Mouse (Mus musculus): ENCODE data around the gene Tlcd1. TPM values are rescaled to one million over a fixed set of nuclear protein-coding genes. Genes with fewer than 3 reads are reported as not detected.
"Not testable (repeated sequence)": the region's sequence is repeated elsewhere in the genome, so short reads cannot be mapped to it uniquely, and the experiment has no call there.

Gene Tlcd1
- polyA plus RNA-seq, 1 experiment from 2014 or later, result 11.1 TPM

DNA sequence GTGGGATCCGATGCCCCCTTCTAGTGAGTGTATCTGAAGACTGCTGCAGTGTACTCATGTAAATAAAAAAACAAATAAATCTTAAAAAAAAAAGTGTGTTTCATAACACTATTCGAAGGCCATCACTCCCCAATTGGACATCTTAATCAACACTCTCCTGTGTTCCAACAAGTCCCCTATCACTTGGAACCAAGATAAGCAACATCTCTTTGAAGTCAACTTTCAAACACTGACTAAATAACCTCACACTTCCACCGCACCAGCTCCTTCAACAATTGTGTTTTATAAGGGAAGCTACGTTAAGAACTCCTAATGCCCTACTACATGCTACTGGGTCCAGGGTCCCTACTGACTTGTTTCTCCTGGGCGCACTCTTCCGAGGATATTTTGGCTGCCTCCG is 5.9 kb downstream of the Tlcd1 start:
- H3K4me3 ChIP-seq, result peak overlapping the region; percentile 85
- DNase-seq (ENCODE audit: low spot score), result no peak
- peak overlapping the region; percentile 96 for H3K27ac ChIP-seq (replicated peaks)
- H3K9me3 ChIP-seq (replicated peaks), result no peaks in the 10 kb centered on the region
- H3K36me3 ChIP-seq, result peaks cover 37% of the 10 kb centered on the region
- no peaks in the 10 kb centered on the region for H3K27me3 ChIP-seq (ENCODE audit: low read depth, poor library complexity, severe bottlenecking)
- H3K4me1 ChIP-seq, result peaks cover 56% of the 10 kb centered on the region
- 9% methylated on average over 7 of the region's 7 CpGs for WGBS

DNA sequence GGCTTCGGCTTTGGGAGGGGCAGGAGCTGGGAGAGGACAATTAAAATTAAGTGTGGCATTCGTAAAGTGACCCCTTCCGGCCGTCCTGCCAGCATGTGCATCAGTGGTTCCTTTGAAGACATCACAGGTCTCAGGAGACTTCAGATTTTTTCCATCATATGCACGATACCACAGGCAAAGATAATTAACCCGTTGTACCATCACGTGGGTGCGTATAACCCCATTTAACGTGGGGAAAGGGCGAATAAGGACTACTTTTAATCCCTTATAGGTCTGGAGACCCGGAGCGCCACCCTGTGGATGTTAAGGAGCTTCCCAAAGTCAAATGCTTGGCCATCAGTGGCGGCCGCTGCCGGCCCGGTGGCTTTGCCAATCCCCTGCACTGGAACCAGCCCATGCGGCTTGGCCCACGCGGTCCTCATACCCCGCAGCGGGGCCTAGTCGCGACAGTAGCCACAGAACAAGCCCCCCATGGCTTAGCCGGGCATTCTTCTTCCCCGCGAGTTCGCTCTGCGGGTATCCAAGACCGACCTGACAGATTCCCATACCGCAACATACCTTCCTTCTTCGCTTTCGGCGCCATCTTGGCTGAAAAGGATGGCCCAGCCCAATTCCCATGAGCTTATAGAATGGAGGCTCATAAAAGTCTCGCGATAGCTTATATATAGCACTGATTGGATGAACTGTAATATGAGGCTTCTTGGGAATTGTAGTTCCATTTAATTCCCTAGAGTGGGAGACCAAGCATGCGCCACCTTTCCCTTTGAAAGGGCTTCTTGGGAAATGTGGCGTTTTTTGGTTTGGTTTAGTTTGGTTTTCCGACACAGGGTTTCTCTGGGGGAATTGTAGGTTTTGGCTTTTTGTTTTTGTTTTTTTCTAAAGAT is 6.7 kb downstream of the Tlcd1 start, which contains the start of gene Rpl23a:
Gene Rpl23a, minus strand, starts transcription at position 624 of the 884 bp plus-strand sequence.
- Histone ChIP-seq H3K4me3 (peak within 1 kb of the TSS; percentile 85), H3K27ac (replicated peaks) (peak within 1 kb of the TSS; percentile 96), H3K27me3 (ENCODE audit: low read depth, poor library complexity, severe bottlenecking) (no peaks in the 10 kb centered on the region), H3K36me3 (peaks cover 37% of the 10 kb centered on the region), H3K9me3 (replicated peaks) (no peaks in the 10 kb centered on the region), H3K4me1 (peaks cover 56% of the 10 kb centered on the region)
- DNase-seq (ENCODE audit: low spot score), result peak; percentile 90
- under 1% methylated on average over 38 of the region's 38 CpGs for WGBS

DNA sequence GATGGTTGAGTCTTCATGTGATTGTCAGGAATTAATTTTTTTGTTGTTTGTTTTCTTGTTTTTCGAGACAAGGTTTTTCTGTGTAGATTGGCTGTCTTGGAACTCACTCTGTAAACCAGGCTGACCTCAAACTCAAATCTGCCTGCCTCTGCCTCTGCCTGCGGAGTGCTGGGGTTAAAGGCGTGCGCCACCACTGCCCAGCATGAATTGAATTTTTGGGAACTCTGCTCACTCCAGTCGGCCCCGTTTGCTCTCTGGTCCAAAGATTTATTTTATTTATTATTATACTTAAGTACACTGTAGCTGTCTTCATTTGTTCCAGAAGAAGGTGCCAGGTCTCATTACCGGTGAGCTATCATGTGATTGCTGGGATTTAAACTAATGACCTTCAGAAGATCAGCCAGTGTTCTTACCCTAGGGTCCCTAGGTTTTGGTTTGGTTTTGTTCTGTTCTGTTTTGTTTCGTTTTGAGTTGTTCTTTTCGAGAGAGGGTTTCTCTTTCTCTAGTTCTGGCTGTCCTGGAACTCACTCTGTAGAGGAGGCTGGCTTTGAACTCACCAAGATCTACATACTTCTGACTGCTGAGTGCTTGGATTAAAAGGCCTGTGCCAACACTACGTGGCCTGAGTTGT is 7.5 kb downstream of the Tlcd1 start:
- no peaks in the 10 kb centered on the region for H3K9me3 ChIP-seq (replicated peaks)
- no peak for DNase-seq (ENCODE audit: low spot score)
- H3K4me1 ChIP-seq, result peaks cover 56% of the 10 kb centered on the region
- 58% methylated on average over 10 of the region's 10 CpGs for WGBS
- peaks cover 36% of the 10 kb centered on the region for H3K36me3 ChIP-seq
- peak overlapping the region; percentile 96 for H3K27ac ChIP-seq (replicated peaks)
- no peaks in the 10 kb centered on the region for H3K27me3 ChIP-seq (ENCODE audit: low read depth, poor library complexity, severe bottlenecking)
- H3K4me3 ChIP-seq, result peak overlapping the region; percentile 85

DNA sequence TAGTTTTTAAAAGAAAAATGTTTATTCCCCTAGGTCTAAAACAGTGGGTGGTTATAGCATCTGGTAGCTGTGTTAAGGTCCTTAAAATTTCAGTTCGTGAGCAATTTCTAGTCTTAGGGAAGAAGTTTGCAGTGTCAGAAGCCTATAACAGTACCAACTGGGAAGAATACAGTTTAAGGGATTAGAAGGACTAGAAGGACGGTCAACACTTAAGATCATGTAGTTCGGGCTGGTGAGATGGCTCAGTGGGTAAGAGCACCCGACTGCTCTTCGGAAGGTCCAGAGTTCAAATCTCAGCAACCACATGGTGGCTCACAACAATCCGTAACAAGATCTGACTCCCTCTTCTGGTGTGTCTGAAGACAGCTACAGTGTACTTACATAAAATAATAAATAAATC is 8.2 kb downstream of the Tlcd1 start:
- peaks cover 56% of the 10 kb centered on the region for H3K4me1 ChIP-seq
- 94% methylated on average over 6 of the region's 6 CpGs for WGBS
- peaks cover 29% of the 10 kb centered on the region for H3K36me3 ChIP-seq
- H3K9me3 ChIP-seq (replicated peaks); H3K27ac ChIP-seq (replicated peaks); DNase-seq (ENCODE audit: low spot score); H3K27me3 ChIP-seq (ENCODE audit: low read depth, poor library complexity, severe bottlenecking); H3K4me3 ChIP-seq: not testable (repeated sequence)

DNA sequence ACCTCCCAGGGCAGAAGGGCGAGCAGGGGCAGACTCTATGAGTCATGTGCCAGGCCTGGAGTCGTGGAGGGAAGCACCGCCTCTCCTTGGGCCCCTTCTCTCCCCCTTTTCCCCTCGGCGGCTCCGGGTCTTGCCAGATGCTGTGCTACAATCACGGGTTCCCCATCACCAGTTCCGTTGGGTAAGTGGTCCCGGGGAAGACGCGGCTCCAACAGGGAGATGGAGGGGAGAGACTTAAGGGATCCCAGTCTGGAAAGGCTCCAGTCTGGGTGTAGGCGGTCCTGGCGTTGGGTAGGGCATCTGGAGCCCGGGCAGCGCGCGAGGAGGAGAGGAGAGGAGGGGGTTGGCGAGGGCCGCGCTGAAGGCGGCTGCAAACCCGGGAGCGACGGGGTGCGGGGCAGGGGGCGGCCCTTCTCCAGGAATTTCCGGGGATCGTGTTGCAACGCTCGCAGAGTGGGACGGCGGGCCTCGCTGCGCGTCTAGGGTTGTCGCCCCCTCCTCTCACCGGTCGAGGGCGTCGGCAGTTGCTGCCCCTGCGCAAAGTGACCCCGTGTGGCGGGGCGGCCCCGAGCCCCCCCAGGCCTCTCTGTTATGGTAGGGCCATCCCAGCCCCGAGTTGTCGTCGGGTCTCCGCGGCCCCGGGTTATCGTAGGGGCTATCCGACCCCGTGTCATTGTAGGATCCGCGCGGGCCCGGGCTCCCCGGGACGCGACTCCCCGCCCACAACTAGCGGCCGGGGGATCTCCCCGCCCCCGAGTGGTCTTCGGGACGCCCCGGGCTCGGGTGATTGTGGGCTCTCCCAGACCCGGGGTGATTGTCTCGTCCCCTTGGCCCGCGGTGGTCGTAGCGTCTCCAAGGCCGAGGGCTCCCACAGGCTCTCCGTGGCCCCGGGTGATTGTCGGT is 12.1 kb downstream of the Tlcd1 start, which contains the start of gene Rab34:
Gene Rab34, plus strand, starts transcription at position 100 of the 903 bp plus-strand sequence.
- peak; percentile 90 for DNase-seq (ENCODE audit: low spot score)

DNA sequence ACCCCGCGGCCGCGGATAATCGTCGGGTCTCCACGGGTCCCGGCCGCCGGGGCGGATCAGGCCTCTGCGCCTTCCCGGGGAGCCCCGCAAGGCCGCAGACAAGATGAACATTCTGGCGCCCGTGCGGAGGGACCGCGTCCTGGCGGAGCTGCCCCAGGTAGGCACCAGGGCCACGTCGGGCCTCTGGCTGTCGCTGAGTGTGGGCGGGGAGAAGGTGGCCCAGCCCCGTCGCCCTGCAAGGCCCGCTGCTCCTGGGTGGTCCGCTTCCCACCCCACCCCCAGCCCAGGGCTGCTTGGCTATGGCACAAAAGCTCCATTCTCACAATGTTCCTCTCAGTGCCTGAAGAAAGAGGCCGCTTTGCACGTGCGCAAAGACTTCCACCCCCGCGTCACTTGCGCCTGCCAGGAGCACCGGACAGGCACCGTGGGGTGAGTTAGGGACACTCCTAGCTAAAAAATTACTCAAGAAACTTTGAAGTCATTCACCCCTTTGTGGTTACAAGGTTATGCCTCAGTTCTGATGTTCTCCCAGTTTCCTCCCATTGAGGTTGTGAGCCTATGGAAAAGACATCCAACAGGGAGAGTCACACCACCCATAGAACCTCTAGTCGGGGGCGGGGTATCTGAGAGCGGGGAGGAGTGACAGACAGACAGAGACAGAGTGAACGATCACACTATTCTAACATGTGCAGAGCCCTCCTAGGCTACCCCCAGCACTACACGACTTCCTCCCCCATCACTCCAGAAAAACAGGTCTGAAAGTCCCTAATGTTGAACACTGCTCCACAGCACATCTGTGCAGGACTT is 12.9 kb downstream of the Tlcd1 start:
- WGBS, result under 1% methylated on average over 42 of the region's 42 CpGs
- no peaks in the 10 kb centered on the region; the same call in 1 of the 2 replicates for H3K27me3 ChIP-seq (ENCODE audit: low read depth, poor library complexity, severe bottlenecking)
- peak overlapping the region; percentile 82 for H3K4me3 ChIP-seq
- H3K9me3 ChIP-seq (replicated peaks), result no peaks in the 10 kb centered on the region
- peak overlapping the region; percentile 99 for H3K27ac ChIP-seq (replicated peaks)
- peak; percentile 94 for DNase-seq (ENCODE audit: low spot score)
- H3K4me1 ChIP-seq, result peaks cover 34% of the 10 kb centered on the region
- H3K36me3 ChIP-seq, result peaks cover 38% of the 10 kb centered on the region

More for the DNA sequence above, 12.1 kb downstream of the Tlcd1 start, which contains the start of gene Rab34:
- no peaks in the 10 kb centered on the region for H3K9me3 ChIP-seq (replicated peaks)
- peak within 1 kb of the TSS; percentile 82 for H3K4me3 ChIP-seq
- H3K4me1 ChIP-seq, result peaks cover 36% of the 10 kb centered on the region
- H3K27me3 ChIP-seq (ENCODE audit: low read depth, poor library complexity, severe bottlenecking), result no peaks in the 10 kb centered on the region; the same call in 1 of the 2 replicates
- WGBS, result under 1% methylated on average over 80 of the region's 80 CpGs
- H3K27ac ChIP-seq (replicated peaks), result peak within 1 kb of the TSS; percentile 99
- H3K36me3 ChIP-seq, result peaks cover 32% of the 10 kb centered on the region

DNA sequence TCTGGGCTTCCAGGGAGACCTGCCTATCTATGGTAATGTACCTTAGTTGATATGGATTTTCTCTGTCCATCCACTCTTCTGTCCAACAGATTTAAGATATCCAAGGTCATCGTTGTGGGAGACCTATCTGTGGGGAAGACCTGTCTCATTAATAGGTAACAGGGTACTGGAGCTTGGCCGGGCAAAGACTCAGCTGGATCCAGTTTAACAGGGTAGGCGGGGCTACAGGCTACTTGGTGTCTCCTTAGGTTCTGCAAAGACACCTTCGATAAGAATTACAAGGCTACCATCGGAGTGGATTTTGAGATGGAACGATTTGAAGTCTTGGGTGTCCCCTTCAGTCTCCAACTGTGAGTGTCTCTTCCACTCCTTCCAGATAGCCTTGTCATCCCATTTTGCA is 13.5 kb downstream of the Tlcd1 start:
- no peak for DNase-seq (ENCODE audit: low spot score)
- WGBS, result 74% methylated on average over 6 of the region's 6 CpGs

DNA sequence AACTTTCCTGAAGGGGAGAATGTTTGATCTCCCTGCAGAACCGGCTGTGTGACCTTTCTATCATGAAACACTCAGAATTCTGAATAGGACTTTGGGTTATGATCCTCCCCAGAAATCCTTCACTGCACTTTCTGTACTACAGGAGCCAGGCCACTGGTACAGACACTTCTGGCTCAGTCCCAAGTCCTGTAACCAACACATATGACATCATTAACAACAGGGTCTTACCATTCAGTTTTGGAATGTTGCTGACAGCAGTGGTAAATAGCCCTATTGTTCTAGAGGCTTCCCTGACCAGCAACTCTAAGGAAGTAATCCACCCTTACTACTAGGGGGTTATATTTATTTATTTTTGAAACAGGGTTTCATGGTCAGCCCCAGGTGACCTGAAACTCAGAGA is 16.6 kb downstream of the Tlcd1 start, which contains the start of gene Proca1:
Gene Proca1, plus strand, starts transcription at position 280 of the 400 bp plus-strand sequence.
- peak within 1 kb of the TSS; percentile 55 for H3K4me3 ChIP-seq
- 97% methylated on average over 1 of the region's 1 CpGs for WGBS
- DNase-seq (ENCODE audit: low spot score), result no peak
- H3K27me3 ChIP-seq (ENCODE audit: low read depth, poor library complexity, severe bottlenecking), result no peaks in the 10 kb centered on the region; the same call in 1 of the 2 replicates
- H3K4me1 ChIP-seq, result peaks cover 42% of the 10 kb centered on the region
- H3K9me3 ChIP-seq (replicated peaks), result no peaks in the 10 kb centered on the region
- no peak within 1 kb of the TSS for H3K27ac ChIP-seq (replicated peaks)
- peaks cover 38% of the 10 kb centered on the region for H3K36me3 ChIP-seq

More for the DNA sequence above, 13.5 kb downstream of the Tlcd1 start:
- H3K27ac ChIP-seq (replicated peaks), result peak overlapping the region; percentile 99
- peaks cover 38% of the 10 kb centered on the region for H3K36me3 ChIP-seq
- H3K9me3 ChIP-seq (replicated peaks), result no peaks in the 10 kb centered on the region
- H3K27me3 ChIP-seq (ENCODE audit: low read depth, poor library complexity, severe bottlenecking), result no peaks in the 10 kb centered on the region; the same call in 1 of the 2 replicates
- H3K4me3 ChIP-seq, result peak overlapping the region; percentile 82
- peaks cover 40% of the 10 kb centered on the region for H3K4me1 ChIP-seq

DNA sequence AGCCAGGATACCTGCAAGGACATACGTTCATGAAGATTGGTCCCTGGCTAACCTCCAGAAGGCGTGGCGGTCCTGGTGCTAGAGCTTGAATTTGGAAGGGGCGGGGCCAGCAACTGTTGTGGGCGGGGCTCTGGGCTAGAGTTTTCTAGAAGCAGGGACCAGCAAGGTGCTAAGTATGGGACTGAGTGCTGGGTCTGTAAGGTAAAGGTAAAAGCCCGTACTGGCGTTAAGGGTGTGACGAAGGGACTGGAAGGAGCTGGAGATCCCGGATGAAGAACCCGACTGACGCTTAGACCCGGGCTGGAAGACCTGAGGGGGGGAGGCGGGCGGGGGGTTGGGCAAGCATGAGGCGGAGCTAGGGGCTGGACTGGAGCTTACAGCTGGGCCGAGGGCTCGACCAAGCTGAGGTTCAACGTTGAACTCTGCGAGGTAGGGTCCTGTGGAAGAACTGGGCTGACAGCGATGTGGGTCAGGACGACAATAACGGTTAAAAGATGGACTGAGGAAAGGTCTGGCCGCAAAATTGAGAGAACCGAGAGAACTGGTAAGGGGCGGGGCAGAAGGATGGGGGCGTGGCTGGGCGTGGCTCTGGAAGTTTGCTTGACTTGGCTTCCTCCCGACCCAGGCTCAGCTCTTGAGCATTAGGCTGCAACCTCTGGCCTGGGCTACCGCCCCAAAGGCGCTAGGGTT is 18.0 kb downstream of the Tlcd1 start:
- H3K36me3 ChIP-seq, result peaks cover 38% of the 10 kb centered on the region
- H3K4me1 ChIP-seq, result peaks cover 28% of the 10 kb centered on the region
- H3K27me3 ChIP-seq (ENCODE audit: low read depth, poor library complexity, severe bottlenecking), result no peaks in the 10 kb centered on the region; the same call in 1 of the 2 replicates
- H3K9me3 ChIP-seq (replicated peaks), result no peaks in the 10 kb centered on the region
- 2% methylated on average over 30 of the region's 30 CpGs for WGBS
- peak overlapping the region; percentile 55 for H3K4me3 ChIP-seq
- peak overlapping the region; percentile 69 for H3K27ac ChIP-seq (replicated peaks)
- DNase-seq (ENCODE audit: low spot score), result peak; percentile 75

DNA sequence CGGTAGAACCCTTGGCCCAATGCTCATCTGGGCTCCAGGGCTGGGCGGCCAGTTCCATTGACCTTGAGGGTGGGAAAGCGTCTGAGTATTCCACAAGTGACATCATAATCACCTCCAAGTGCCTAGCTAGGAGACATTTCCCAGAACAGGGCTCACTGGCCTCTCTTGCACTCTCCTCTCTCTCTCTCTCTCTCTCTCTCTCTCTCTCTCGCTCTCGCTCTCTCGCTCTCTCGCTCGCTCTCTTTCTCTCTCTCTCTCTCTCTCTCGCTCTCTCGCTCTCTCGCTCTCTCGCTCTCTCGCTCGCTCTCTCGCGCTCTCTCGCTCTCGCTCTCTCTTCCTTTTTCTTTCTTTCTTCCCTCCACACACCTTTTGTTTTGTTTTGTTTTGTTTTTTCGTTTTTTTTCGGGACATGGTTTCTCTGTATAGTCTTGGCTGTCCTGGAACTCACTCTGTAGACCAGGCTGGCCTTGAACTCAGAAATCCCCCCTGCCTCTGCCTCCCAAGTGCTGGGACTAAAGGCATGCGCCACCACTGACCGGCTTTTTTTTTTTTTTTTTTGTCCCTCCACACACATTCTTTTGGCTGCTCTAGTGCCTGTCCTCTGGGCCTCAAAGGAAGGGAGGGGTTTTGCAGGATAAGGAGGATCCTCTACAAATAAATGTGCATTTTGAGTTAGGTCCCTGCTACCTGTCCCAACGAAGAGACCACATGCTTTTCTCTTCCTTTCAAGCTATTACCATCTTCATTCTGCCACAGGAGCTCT is 18.8 kb downstream of the Tlcd1 start:
- Histone ChIP-seq H3K36me3 (peaks cover 37% of the 10 kb centered on the region), H3K4me3 (peak overlapping the region; percentile 55), H3K27me3 (ENCODE audit: low read depth, poor library complexity, severe bottlenecking) (no peaks in the 10 kb centered on the region; the same call in 1 of the 2 replicates), H3K4me1 (peaks cover 20% of the 10 kb centered on the region), H3K27ac (replicated peaks) (peak overlapping the region; percentile 69), H3K9me3 (replicated peaks) (no peaks in the 10 kb centered on the region)
- 53% methylated on average over 23 of the region's 23 CpGs for WGBS
- no peak for DNase-seq (ENCODE audit: low spot score)

All from midbrain, embryonic 10.5 days (tissue).